Mouse (Mus musculus): Measurements from ENCODE around the gene Vamp8. TPM values are rescaled to one million over a fixed set of nuclear protein-coding genes. Genes with fewer than 3 reads are reported as not detected.

Gene Vamp8
- total and polyA plus RNA-seq, 2 experiments from 2014 or later = 6.0 to 23.7 TPM

- Histone ChIP-seq H3K4me2 (ENCODE audit: low read depth, low read length, poor library complexity, severe bottlenecking) (no peak overlapping the region), H3K27ac (ENCODE audit: low read depth, low read length) (no peak overlapping the region), H3K36me3 (ENCODE audit: insufficient read depth, low read length) (no peaks in the 10 kb centered on the region), H3K4me1 (ENCODE audit: insufficient read depth, low read length) (no peaks in the 10 kb centered on the region), H3K9me3 (ENCODE audit: low read length) (no peaks in the 10 kb centered on the region), H3K27me3 (ENCODE audit: insufficient read depth, low read length) (no peaks in the 10 kb centered on the region), H3K4me3 (ENCODE audit: low read depth, low read length) (no peak overlapping the region), H3K9ac (replicated peaks; ENCODE audit: low read length, poor library complexity, severe bottlenecking) (no peak overlapping the region)
- DNase-seq (ENCODE audit: low spot score) = no peak
- 35% methylated on average over 2 of the region's 2 CpGs for WGBS
- no peak for ATAC-seq (ENCODE audit: low FRiP score)
- TF ChIP-seq CTCF (IDR thresholded peaks at IDR 0.05) = no peak
These were observed 9.5 kb upstream of the Vamp8 start for GRCm38 (mm10) chr6:72399967-72400366.

- no peak overlapping the region for H3K4me3 ChIP-seq (ENCODE audit: low read depth, low read length)
- H3K36me3 ChIP-seq (ENCODE audit: insufficient read depth, low read length) = no peaks in the 10 kb centered on the region
- ATAC-seq (ENCODE audit: low FRiP score) (no peak), DNase-seq (ENCODE audit: low spot score) (no peak)
- H3K27ac ChIP-seq (ENCODE audit: low read depth, low read length) = no peak overlapping the region
- H3K9me3 ChIP-seq (ENCODE audit: low read length) = no peaks in the 10 kb centered on the region
- H3K4me1 ChIP-seq (ENCODE audit: insufficient read depth, low read length) = no peaks in the 10 kb centered on the region
- 86% methylated on average over 10 of the region's 10 CpGs for WGBS
- TF ChIP-seq CTCF (IDR thresholded peaks at IDR 0.05) = no peak
- H3K4me2 ChIP-seq (ENCODE audit: low read depth, low read length, poor library complexity, severe bottlenecking) = no peak overlapping the region
- no peaks in the 10 kb centered on the region for H3K27me3 ChIP-seq (ENCODE audit: insufficient read depth, low read length)
- H3K9ac ChIP-seq (replicated peaks; ENCODE audit: low read length, poor library complexity, severe bottlenecking) = no peak overlapping the region
These were observed 6.3 kb upstream of the Vamp8 start for GRCm38 (mm10) chr6:72396837-72397251.

- 92% methylated on average over 5 of the region's 5 CpGs for WGBS
- no peak overlapping the region for H3K4me2 ChIP-seq (ENCODE audit: low read depth, low read length, poor library complexity, severe bottlenecking)
These were observed 1.8 kb upstream of the Vamp8 start for GRCm38 (mm10) chr6:72392341-72392740.

GRCm38 (mm10) chr6:72390795-72391521, 455 bp upstream of the Vamp8 start:
- WGBS = 23% methylated on average over 10 of the region's 12 CpGs
- ATAC-seq (ENCODE audit: low FRiP score) (no peak), DNase-seq (ENCODE audit: low spot score) (peak; percentile 17)
- no peaks in the 10 kb centered on the region; the same call in 1 of the 2 replicates for H3K27me3 ChIP-seq (ENCODE audit: insufficient read depth, low read length)
- peak overlapping the region; percentile 27; the same call in 1 of the 2 replicates for H3K4me3 ChIP-seq (ENCODE audit: low read depth, low read length)
- 0 out of 2 replicates have a peak overlapping the region, but pooled peaks have one; percentile 13 for H3K27ac ChIP-seq (ENCODE audit: low read depth, low read length)
- no peak overlapping the region for H3K9ac ChIP-seq (replicated peaks; ENCODE audit: low read length, poor library complexity, severe bottlenecking)
- TF ChIP-seq CTCF (IDR thresholded peaks at IDR 0.05) = no peak
- H3K36me3 ChIP-seq (ENCODE audit: insufficient read depth, low read length) = no peaks in the 10 kb centered on the region
- H3K9me3 ChIP-seq (ENCODE audit: low read length) = no peaks in the 10 kb centered on the region
- H3K4me2 ChIP-seq (ENCODE audit: low read depth, low read length, poor library complexity, severe bottlenecking) = peak overlapping the region; percentile 45; the same call in 1 of the 2 replicates
- H3K4me1 ChIP-seq (ENCODE audit: insufficient read depth, low read length) = 0 out of 2 replicates have a peak, but pooled peaks cover 3% of the 10 kb centered on the region

More at GRCm38 (mm10) chr6:72392341-72392740, 1.8 kb upstream of the Vamp8 start:
- Histone ChIP-seq H3K27ac (ENCODE audit: low read depth, low read length) (no peak overlapping the region), H3K27me3 (ENCODE audit: insufficient read depth, low read length) (no peaks in the 10 kb centered on the region; the same call in 1 of the 2 replicates), H3K36me3 (ENCODE audit: insufficient read depth, low read length) (no peaks in the 10 kb centered on the region), H3K9me3 (ENCODE audit: low read length) (no peaks in the 10 kb centered on the region), H3K4me1 (ENCODE audit: insufficient read depth, low read length) (0 out of 2 replicates have a peak, but pooled peaks cover 3% of the 10 kb centered on the region), H3K9ac (replicated peaks; ENCODE audit: low read length, poor library complexity, severe bottlenecking) (no peak overlapping the region), H3K4me3 (ENCODE audit: low read depth, low read length) (no peak overlapping the region)
- DNase-seq (ENCODE audit: low spot score) = no peak
- TF ChIP-seq CTCF (IDR thresholded peaks at IDR 0.05) = no peak
- ATAC-seq (ENCODE audit: low FRiP score) = no peak

- Histone ChIP-seq H3K9ac (replicated peaks; ENCODE audit: low read length, poor library complexity, severe bottlenecking) (0 out of 2 replicates have a peak overlapping the region, but pooled peaks have one; percentile 5), H3K4me3 (ENCODE audit: low read depth, low read length) (peak overlapping the region; percentile 27; the same call in 1 of the 2 replicates), H3K4me1 (ENCODE audit: insufficient read depth, low read length) (0 out of 2 replicates have a peak, but pooled peaks cover 3% of the 10 kb centered on the region), H3K9me3 (ENCODE audit: low read length) (no peaks in the 10 kb centered on the region), H3K36me3 (ENCODE audit: insufficient read depth, low read length) (no peaks in the 10 kb centered on the region), H3K27me3 (ENCODE audit: insufficient read depth, low read length) (no peaks in the 10 kb centered on the region; the same call in 1 of the 2 replicates), H3K27ac (ENCODE audit: low read depth, low read length) (0 out of 2 replicates have a peak overlapping the region, but pooled peaks have one; percentile 13), H3K4me2 (ENCODE audit: low read depth, low read length, poor library complexity, severe bottlenecking) (peak overlapping the region; percentile 45)
- 30% methylated on average over 13 of the region's 13 CpGs for WGBS
- ATAC-seq (ENCODE audit: low FRiP score) = no peak
- TF ChIP-seq CTCF (IDR thresholded peaks at IDR 0.05) = no peak
- no peak for DNase-seq (ENCODE audit: low spot score)
These were observed 997 bp downstream of the Vamp8 start for GRCm38 (mm10) chr6:72389471-72389940.

DNA sequence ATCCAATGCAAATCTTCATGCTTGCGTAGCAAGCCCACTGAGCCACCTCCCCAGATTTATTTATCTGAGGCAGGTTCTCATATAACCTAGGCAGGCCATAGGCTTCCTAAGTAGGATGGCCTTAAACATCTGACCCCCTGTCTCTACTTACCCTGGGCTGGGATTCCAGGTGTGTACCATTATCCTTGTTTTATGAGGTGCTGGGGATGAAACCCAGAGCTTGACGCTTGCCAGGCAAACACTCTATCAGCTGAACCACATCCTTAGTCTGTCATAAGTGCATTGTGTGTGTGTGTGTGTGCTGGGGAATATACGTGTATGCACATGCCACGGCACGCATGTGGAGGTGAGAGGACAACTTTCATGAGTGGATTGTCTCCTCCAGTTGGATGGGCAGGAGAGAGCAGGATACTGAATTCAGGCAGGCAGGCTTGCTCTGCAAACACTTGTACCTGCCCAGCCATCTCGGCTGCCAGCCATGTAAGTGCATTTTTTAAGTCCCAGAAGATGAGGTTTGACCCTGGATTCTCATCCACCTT, 1.6 kb downstream of the Vamp8 start:
- WGBS = 90% methylated on average over 6 of the region's 6 CpGs
- Histone ChIP-seq H3K9ac (replicated peaks; ENCODE audit: low read length, poor library complexity, severe bottlenecking) (no peak overlapping the region), H3K4me2 (ENCODE audit: low read depth, low read length, poor library complexity, severe bottlenecking) (no peak overlapping the region), H3K4me1 (ENCODE audit: insufficient read depth, low read length) (0 out of 2 replicates have a peak, but pooled peaks cover 3% of the 10 kb centered on the region), H3K4me3 (ENCODE audit: low read depth, low read length) (no peak overlapping the region), H3K27me3 (ENCODE audit: insufficient read depth, low read length) (no peaks in the 10 kb centered on the region; the same call in 1 of the 2 replicates), H3K27ac (ENCODE audit: low read depth, low read length) (no peak overlapping the region), H3K9me3 (ENCODE audit: low read length) (no peaks in the 10 kb centered on the region), H3K36me3 (ENCODE audit: insufficient read depth, low read length) (no peaks in the 10 kb centered on the region)
- no peak for TF ChIP-seq CTCF (IDR thresholded peaks at IDR 0.05)
- no peak for DNase-seq (ENCODE audit: low spot score)
- ATAC-seq (ENCODE audit: low FRiP score) = no peak

Measured in midbrain, postnatal 0 days (tissue).